Mouse (Mus musculus) layer of hippocampus, adult 2 months (tissue): ENCODE measurements around the gene Nedd9. TPM values are rescaled to one million over a fixed set of nuclear protein-coding genes. Genes with fewer than 3 reads are reported as not detected.

Source experiments
- DNase-seq, 2 experiments: peaks; one replicate each; pipeline ENCODE4 v3.0.0; 2022; ENCODE audit warnings: low spot score in 2 of 2
- H3K27ac ChIP-seq: fragments of 200-600 bp; 2 replicates; pipeline ENCODE4 v1.8.1; 2022
- H3K4me3 ChIP-seq: fragments of 200-600 bp; 2 replicates; pipeline ENCODE4 v1.8.1; 2022; ENCODE audit warnings: mild to moderate bottlenecking
- CTCF ChIP-seq: fragments of 200-600 bp; conservative IDR thresholded peaks from 2 replicates; pipeline ENCODE4 v1.8.1; 2022; ENCODE audit warnings: antibody characterized with exemption, mild to moderate bottlenecking, moderate library complexity
- total RNA-seq, 2 experiments: library from RNA; stranded (reverse); gene quantifications; 2 replicates each; pipeline ENCODE4 v1.2.3; 2021

The Nedd9 gene
- total RNA-seq, 2 experiments from 2014 or later = 12.4 to 14.1 TPM

DNA sequence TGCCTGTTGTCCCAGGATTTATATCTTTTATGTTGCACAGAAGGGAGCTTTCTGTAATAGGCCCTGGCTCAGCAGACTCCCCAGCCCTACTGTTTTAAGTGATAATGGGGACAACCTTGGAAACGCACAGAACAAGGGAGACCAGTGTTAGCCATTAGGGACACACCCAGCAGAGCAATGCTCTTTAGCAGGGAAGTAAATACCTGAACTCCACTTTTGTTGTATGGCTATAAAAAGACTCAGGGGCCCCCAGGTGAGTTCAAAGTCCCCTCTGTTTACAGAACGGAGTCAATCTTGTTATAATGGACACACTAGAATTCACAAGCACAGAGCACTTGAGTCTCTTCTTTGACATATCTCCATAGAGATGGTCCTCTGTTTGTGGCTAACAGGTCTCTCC, 28.5 kb downstream of the Nedd9 start:
- no peak for TF ChIP-seq CTCF
- Histone ChIP-seq H3K4me3 (no peak overlapping the region), H3K27ac (no peak overlapping the region)
- no peak for DNase-seq

DNA sequence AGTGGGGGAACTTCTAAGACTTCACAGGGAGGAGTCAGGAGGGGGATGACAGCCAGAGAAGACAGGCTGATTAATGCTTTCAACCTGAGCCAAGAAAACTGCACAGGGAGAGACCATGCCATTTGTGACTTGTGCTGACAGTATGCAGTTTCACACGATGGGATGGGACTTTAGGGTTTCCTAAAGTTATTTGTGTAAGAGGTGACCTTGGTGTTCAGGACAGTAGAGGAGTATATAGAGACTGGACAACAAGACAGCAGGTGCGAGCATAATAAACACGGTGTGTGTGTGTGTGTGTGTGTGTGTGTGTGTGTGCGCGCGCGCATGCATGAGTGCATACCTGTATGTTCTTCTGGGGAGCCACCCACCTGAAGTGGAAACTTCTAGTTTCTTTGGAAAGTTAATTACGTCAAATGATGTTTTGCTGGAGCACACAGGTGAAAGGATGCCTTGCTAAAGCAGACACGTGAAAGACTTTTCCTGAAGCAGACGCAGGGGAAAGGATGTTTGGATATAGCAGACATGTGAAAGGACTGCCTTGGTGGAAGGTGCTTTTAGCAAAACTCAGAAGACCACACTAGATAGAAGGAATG, 29.3 kb downstream of the Nedd9 start:
- no peak for TF ChIP-seq CTCF
- no peak for DNase-seq
- Histone ChIP-seq H3K4me3 (no peak overlapping the region), H3K27ac (no peak overlapping the region)

DNA sequence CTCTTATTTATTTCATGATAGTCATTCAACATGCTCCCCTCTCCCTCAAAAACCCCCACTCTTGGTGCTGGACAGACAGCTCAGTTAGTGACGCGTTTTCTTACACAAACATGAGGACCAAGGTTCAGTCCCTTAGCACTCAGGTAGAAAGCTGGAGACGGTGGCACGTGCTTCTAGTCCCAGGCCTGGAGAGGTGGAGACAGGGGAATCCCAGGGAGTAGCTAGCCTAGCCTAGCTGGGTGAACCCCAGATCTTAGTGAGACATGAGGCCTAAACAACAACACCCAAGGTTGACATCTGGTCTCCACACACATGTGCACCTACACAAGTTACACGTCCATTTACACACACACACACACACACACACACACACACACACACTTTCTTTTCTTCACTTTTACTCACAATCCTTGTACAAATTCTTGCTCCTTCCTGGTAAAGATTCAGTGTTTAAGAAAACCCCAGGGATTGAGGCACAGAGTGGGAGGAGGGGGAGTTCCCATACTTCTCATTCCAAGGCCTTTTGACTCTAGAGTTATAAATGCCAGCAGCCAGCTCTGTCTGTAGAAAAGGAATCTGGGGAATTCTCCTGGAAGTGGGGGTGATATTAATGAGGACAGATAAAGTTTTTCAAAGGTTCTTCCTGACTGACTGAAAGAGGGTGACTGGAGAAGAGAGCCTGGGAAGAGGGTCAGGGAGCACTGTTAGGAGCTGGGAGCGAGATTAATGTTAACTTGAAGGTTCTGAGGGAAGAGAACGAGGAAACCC, 29.9 kb downstream of the Nedd9 start:
- TF ChIP-seq CTCF = no peak
- DNase-seq = no peak
- Histone ChIP-seq H3K27ac (no peak overlapping the region), H3K4me3 (no peak overlapping the region)

DNA sequence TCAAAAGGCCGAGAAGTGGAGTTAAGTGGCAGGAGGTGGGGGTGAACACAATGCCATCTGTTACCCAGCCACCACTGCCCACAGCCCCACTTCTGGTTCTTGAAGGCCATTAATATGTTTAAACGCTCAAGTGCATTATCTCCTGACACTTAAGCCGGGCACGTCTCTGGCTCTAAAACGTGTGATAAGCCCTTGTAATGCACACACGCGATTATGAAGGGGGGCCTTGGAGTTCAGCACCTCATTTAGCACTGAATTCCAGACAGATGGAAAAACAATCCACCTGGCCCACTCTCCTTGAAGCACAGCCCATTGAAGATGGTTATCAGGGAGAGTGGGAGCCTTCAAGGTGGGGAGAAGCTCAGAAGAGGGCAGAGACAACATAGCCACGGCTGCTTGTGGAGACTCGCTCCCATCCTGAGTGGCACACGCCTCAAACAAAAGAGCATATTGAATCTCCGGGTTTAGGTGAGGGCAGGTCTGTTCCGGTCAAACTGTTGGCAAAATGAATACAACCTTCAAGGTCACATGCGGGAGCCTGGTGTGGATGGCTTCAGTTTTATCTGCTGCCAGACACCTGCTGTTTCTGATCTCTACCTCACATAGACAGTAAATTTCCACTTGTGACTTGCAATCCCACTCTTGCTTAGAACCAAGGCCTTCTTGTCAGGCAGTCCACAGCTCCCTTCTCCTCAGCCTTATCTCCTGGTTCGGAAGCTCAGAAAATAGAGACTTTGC, 30.7 kb downstream of the Nedd9 start:
- DNase-seq = no peak
- Histone ChIP-seq H3K4me3 (no peak overlapping the region), H3K27ac (no peak overlapping the region)
- no peak for TF ChIP-seq CTCF

DNA sequence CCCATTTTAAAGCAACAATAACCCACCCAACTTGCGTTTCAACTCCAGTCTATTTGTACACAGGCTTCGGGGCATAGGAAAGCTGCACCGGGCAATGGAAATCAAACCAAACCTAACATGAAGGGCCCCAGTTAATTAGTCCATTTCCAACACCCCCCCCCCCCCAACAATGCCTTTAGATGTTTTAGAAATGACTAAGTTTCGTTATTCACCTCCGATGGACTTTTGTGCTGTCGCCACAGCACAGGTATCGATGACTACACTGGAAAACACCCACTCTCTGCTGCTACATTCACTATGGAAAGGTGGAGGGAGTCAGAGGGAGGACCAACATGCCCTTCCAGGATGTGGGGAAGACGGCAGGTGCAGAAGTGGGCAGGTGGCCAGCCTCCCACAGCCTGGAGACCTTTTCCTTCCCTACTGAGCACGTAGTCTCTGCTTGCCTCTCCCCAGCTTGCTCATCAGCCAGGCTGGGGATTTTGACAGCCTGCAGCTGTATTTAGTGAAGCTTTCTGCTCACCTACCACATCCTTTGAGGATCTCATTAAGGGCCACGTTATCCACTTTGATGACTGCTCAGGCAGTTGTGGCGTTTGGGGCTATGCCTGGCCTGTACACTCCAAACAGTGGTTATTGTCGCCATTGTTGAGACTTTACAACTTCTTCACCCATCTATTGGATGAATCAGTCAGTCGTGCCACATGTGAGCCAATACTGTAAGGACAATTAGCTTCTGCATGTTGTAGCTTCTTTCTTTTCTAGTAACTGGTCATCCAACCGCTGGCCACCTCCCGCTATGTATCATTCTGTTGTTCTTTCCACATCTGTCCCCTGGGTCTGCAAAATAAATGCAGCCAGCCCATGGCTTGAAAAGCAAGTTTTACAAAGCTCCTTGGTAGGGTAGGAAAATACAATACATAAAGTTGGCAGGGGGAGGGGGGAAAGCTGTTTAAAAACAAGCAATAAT, 33.7 kb downstream of the Nedd9 start:
- Histone ChIP-seq H3K27ac (no peak overlapping the region), H3K4me3 (no peak overlapping the region)
- no peak for TF ChIP-seq CTCF
- DNase-seq = no peak

DNA sequence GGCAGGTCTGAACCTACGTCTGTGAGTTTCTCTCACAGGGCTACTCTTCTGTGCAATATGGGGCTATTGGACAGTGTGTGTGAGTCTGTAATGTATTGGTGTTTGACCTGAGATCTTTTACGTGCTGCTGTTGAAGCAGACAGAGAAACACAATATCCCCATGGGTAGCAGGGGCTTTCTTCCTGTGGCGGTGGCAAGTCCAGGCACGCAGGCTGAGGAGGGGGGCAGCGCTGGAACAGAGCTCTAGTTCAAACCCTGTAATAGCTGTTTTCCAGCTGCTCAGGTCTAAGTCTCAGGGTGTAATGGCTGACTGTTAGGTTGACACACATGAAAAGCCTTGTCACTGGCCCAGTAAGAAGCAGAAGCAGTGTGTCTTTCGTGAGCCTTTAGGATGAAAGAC, 36.3 kb downstream of the Nedd9 start:
- DNase-seq = no peak
- Histone ChIP-seq H3K4me3 (no peak overlapping the region), H3K27ac (no peak overlapping the region)
- TF ChIP-seq CTCF = no peak

DNA sequence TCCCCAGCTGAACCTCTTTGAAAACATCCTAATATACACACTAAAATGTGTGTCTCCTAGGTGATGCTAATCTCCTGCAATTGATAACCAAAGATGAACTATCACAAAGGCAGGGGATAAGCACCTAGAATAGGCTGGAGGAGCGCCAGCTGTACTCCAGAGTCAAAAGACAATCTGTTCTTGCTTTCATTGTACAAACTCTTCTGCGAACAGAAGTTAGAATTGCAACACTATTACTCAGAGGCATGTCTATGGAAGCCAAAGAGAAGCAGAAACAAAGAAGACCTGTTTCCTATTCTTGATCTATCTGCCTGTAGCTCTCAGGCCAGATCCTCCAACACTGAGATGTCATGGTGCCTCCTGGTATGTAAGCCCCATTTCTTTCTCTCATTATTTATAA, 38.0 kb downstream of the Nedd9 start:
- DNase-seq = no peak
- Histone ChIP-seq H3K27ac (no peak overlapping the region), H3K4me3 (no peak overlapping the region)
- no peak for TF ChIP-seq CTCF

DNA sequence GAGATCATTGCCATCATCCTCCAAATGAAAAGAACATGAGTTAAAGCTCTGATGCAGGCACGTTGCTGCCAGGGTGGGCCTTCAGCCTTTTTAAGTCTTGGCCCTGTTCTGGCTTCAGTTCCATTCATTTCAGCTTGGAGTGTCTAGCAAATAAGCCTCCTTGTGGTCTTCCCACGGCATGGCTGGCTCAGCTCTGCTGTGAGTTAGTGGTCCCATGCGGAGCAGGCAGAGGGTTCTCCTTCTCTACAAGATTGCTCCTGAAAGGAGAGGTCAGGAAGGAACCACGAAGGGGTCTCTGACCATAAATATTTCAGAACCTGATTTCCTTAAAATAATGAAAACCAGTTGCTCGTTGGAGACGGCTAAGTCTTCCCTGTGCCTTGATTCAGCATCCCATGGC, 40.0 kb downstream of the Nedd9 start:
- DNase-seq = no peak
- Histone ChIP-seq H3K27ac (no peak overlapping the region; the same call in 1 of the 2 replicates), H3K4me3 (no peak overlapping the region)
- TF ChIP-seq CTCF = peak; percentile 38

DNA sequence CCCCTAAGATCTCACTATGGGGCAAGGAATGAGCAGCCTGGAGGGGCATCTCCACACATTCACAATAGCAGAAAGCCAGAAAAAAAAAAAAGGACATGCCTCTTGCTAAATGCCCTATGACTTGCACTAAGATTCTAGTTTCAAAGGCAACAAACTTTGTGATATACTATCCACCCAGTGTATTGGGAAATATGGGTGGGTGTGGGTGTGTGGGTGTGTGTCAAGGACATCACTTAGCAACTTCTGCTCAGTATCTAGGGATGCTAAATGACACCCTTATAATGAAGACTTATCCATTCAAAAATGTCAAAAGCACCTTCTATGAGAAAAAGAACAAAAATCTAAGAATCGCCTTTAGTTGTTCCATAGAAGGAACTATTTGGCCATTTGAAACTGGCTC, 40.6 kb downstream of the Nedd9 start:
- DNase-seq = peak in 1 of 2 experiments; percentile 41
- Histone ChIP-seq H3K27ac (no peak overlapping the region), H3K4me3 (no peak overlapping the region)
- TF ChIP-seq CTCF = no peak

DNA sequence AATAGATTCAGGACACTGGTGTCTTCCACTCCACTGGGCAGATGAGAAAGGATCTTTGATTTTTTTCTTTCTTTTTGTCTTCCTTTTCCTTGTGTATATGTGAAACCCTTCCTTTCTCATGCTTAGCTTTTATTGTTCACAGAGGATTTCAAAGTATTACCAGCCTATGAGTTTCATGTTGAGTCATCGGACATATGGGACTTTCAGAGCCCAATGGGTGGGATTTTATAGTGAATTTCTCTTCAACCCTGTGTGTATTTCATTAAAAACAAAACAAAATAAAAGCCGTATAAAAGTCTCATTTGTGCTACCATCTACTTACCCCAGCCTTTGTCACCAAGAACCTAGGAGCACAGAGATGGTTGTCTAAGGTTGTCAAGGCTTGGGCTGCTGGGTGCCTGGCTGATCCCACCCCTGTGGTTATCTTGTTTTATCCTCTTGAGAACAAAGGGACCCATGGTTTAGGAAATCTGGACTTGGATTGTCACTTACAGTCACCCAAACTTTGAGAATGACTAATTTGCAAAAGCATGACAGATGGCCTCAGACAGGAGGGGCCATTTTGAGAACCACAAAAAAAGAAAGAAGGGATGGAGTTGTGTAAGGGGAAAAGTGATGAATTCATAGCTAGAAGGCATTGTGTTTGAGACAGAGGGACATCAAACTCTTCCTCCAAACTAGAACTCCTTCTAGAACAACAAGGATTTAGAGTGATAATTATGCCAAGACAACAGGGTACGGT, 41.9 kb downstream of the Nedd9 start:
- Histone ChIP-seq H3K4me3 (no peak overlapping the region), H3K27ac (no peak overlapping the region)
- DNase-seq = no peak
- no peak for TF ChIP-seq CTCF

DNA sequence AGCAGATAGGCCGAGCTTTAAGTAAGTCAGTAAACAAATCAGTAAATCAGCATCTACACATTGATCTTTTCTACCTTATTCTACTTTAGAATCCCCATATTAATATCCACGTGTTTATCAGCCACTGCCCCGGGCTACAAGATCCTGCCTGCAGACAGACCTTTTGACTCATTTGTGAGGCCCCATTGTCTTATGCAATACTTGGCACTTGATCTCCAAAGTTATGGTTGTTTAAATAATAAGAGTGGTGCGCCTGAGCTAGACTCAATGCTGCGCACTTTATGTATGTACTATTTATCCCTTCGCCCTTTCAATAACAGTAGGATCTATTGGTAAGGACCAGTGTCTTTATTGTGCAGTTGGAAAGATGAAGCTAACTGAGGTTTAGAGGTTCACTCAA, 42.9 kb downstream of the Nedd9 start:
- H3K4me3 ChIP-seq = no peak overlapping the region
- no peak for TF ChIP-seq CTCF
- H3K27ac ChIP-seq = no peak overlapping the region
- DNase-seq = no peak

DNA sequence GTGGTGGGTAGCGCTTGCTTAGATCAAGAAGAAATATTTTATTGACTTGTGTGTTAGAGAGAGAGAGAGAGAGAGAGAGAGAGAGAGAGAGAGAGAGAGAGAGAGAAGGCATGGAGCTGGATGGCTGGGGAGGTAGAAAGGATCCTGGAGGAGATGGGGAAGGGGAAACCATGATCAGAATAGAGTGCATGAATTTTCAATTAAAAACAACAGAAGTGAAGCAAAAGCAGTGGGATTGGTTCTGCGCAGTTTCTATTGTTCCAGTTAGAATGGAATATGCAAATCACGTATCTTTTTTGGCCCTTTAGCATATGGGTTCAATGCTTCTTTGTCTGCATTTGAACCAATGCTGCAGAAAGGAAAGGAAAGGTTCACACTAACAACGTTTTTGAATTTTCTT, 45.0 kb downstream of the Nedd9 start:
- DNase-seq = no peak

More for the DNA sequence above, 45.0 kb downstream of the Nedd9 start:
- Histone ChIP-seq H3K27ac (no peak overlapping the region), H3K4me3 (no peak overlapping the region)
- no peak for TF ChIP-seq CTCF
